Mouse (Mus musculus) left cerebral cortex, postnatal 36 days (tissue): ENCODE data around the gene Afdn. TPM values are rescaled to one million over a fixed set of nuclear protein-coding genes. Genes with fewer than 3 reads are reported as not detected.
"Not testable (repeated sequence)": the region's sequence is repeated elsewhere in the genome, so short reads cannot be mapped to it uniquely, and the experiment has no call there.

ENCODE experiments used
- DNase-seq, 2 experiments: peaks; one replicate each; pipeline ENCODE4 v3.0.0; 2021 to 2022; ENCODE audit warnings: low spot score in 2 of 2, mixed read lengths in 1 of 2
- intact Hi-C: fragments of 180-260 bp; cut with DNase I; formaldehyde crosslinking; loops from one replicate; pipeline ENCODE4 v1.15.1; 2025
- total RNA-seq, 2 experiments: library from RNA; stranded (reverse); gene quantifications; 2 replicates each; pipeline ENCODE4 v1.2.3; 2021

Afdn gene
- total RNA-seq, 2 experiments from 2014 or later, result 105 to 138 TPM

DNA sequence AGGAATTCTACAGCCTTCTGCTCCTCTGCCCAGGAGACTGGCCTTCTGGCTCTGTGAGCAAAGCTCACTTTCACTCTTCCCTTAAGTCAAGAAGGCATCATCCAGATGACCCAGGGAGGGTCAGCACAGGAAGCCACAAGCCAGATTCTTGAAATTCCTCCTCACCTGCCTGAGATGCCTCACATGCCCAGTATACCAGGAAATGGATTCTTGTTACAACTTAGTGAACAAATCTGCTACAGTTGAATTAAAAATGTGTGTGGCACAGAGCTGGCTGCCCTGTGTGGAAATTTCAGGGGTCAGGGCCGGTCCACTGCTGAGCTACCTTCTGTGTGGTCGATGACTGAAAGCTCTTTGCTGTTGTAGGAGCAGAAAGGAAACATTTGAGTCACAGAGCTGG lies 160.4 kb downstream of the Afdn start:
- intact Hi-C loops, result no loop called here

GRCm38 (mm10) chr17:13923418-13923817 lies 163.1 kb downstream of the Afdn start:
- intact Hi-C loops, result no loop called here
- no peak for DNase-seq

More for the DNA sequence above, 160.4 kb downstream of the Afdn start:
- no peak for DNase-seq

GRCm38 (mm10) chr17:13924588-13924987 lies 164.2 kb downstream of the Afdn start:
- no peak for DNase-seq
- intact Hi-C loops, result no loop called here

DNA sequence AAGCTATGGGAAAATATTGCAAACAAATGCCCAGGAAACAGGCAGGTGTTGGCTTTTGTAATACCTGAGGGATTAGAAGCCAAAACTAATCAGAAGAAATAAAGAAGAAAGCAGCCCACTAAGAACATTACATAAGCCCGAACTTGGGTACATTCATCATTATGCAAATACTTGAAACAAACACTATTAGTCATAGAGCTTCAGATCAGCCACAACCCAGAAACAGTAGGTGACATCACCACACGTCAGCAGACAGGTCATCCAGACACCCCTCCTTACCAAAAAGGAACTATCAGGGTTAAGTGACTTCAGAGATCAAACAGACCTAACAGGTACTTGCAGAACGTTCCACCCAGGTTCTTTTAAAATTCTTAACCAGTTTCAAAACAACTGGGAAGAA lies 165.6 kb downstream of the Afdn start:
- no peak for DNase-seq
- intact Hi-C loops, result no loop called here

DNA sequence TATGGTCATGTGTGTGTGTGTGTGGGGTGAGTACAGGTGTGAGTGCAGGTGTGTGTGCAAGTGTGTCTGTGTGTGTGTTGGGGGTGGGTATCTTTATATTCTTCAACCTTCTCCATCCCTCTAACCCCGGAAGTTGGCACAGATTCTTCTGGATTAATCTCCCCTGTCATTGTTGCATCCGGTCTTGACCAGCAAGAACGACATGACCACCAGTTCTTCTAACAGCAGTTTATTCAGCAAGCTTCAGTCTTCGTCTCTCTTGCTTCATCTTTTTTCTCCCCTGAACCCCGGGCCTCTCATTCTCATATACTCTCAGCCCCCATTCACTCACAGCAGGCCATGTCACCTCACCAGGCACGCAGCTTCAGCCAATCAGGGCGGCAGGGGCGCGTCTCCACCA lies 170.1 kb downstream of the Afdn start:
- DNase-seq, result no peak
- intact Hi-C loops, result no loop called here

GRCm38 (mm10) chr17:13935364-13935763 lies 175.0 kb downstream of the Afdn start:
- intact Hi-C loops, result not testable (repeated sequence)

DNA sequence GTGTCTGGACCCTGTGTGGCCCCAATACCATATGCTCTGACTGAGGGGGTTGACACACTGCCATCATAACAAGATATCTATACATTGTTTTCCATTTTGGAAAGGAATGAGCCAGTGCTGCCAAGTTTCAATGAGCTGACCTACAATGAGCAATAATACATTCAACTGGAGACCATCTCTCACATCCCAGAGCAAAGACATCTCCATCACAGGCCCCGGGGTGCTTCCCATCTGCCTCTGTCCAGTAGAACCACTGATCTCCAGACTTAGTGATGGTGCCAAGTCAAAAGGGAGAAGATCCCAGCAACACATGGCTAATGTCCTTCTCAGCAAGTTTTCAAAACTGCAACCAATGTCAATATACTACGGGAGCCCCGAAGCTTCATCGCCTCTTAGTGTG lies 177.4 kb downstream of the Afdn start:
- intact Hi-C loops, result no loop called here

More at GRCm38 (mm10) chr17:13935364-13935763, 175.0 kb downstream of the Afdn start:
- DNase-seq, result not testable (repeated sequence)

DNA sequence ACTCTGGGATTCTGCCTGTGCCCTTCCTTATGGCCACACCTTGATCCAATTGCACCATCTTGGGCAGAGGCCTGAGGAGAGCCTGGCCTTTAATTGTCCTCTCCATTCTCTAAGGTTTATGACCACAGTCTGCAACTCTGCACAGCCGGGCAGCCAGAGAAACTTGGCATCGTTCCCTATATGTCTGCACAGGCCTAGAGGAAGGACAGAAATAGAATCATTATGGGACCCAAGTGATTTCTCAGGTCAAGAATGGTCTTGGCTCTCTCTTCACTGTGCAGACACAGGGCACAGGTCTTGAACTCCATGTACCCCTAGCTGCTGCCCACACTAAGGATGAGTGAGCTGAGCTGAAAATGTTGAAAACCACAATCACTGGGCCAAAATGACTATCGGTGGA lies 178.3 kb downstream of the Afdn start:
- intact Hi-C loops, result no loop called here
- DNase-seq, result no peak

More for the DNA sequence above, 177.4 kb downstream of the Afdn start:
- DNase-seq, result no peak

GRCm38 (mm10) chr17:13939231-13939630 lies 178.9 kb downstream of the Afdn start:
- intact Hi-C loops, DNase-seq: not testable (repeated sequence)

- no peak for DNase-seq
- intact Hi-C loops, result loop anchor here (10.0 kb wide), 1 partner anchor 86 kb away; no protein-coding TSS in a partner anchor
These were observed 180.1 kb downstream of the Afdn start for GRCm38 (mm10) chr17:13940487-13940886.

DNA sequence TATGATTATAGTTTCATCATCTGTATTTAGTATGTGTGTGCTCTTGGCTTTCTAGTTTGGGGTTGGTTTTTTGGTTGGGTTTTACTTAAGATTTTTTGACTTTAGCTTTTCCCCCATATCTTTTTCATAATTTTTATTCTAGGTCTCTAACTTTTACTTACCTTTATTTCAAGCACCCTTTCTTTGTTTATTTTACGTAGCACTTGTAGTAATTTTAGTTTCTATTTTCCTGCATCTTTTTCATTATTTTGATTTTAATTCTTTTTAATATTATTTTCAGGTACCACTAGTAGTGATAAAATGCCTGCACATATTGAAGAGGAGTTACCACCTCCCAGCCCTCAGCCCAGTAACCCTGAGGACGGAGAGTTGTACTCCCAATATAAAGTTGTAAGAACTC lies 187.7 kb downstream of the Afdn start, which contains the start of gene Gm7168:
Gm7168 (plus strand) TSS at position 301 of the 400 bp plus-strand sequence.
- not testable (repeated sequence) for DNase-seq
- intact Hi-C loops, result loop anchor here (10.0 kb wide), 1 partner anchor 93 kb away; no protein-coding TSS in a partner anchor

GRCm38 (mm10) chr17:13951570-13951969 lies 191.2 kb downstream of the Afdn start:
- DNase-seq, intact Hi-C loops: not testable (repeated sequence)

Other genes with a start within 250 kb of the Afdn start
- 10 to 100 TPM; 17.8 to 21.6 TPM for gene Tcte2, start 1.3 kb downstream of the Afdn start, total RNA-seq
- not detected for gene Gm7168, start 187.8 kb downstream of the Afdn start, total RNA-seq
- not detected for gene Gm7356, start 243.2 kb downstream of the Afdn start, total RNA-seq